Mouse (Mus musculus) cerebellum, postnatal 14 days (tissue): Measurements from ENCODE around the gene Bcl7a.

Source experiments
- DNase-seq, 2 experiments: peaks; one replicate each; pipeline ENCODE4 v3.0.0; 2021; ENCODE audit warnings: mixed read lengths in 2 of 2

The Bcl7a gene

DNA sequence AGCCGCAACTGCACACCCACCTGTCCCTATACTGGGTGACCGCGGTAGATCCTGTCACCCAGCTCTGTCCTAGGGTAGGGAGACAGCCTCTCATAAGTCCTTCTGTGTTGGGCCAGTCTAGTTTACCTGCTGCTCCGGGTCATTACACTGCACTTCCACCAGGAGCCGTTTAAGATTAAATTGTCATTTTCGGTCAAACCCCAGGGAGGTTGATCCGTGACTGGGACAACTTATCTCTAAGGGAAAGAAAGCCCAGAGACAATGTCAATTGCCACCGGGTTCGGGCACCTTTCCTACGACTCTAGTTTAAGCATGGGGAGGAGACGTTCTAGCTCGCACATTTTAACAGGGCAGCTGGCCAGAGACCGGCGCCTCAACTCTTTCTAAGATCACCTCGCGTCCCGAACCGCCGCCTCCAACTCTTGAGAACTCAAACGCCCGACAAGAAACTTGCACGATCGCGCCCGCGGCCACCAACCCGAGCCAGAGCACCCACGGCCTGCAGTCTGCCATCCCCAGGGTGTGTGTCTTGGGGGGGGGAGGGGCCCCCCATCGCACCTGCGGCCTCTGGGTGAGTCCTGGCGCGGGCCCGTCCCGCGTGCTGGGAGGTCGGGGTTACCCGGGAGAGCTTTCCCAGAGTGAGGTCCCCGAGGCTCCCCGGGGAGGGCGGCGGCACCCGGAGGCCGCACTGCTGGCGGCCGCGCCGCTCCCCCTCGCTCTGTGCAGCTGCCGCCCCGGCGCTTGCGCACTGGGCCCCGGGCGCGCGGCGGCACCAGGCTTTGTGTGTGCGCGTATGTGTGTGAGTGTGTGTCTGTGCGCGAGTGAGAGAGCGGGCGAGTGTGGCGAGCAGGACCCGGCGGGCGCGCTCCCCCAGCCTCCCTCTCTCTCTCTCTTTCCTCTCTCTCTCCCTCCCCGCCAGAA, at the start of gene Bcl7a:
TSS of gene Bcl7a (plus strand) at position 128 of the 921 bp plus-strand sequence.
- DNase-seq = peak; percentile 95 to 96

DNA sequence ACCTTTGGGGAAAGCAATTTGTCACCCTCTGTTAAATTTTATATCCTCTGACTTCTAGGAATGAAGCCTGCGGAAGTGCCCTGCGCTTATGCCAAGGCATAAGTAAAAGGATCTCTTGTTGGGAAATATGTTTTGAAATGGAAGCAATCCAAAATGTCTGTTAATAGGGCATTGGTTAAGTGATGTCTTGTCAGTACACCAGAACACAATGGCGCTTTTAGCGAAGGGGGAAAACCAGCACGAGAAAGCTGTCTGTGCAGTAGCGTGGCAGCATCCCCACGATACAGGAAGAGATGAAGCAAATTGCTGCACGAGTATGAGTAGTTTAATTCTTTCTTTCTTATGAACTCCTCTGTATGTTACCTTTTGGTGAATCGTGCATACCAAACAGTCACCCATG, 49.0 kb upstream of the Bcl7a start:
- no peak for DNase-seq

DNA sequence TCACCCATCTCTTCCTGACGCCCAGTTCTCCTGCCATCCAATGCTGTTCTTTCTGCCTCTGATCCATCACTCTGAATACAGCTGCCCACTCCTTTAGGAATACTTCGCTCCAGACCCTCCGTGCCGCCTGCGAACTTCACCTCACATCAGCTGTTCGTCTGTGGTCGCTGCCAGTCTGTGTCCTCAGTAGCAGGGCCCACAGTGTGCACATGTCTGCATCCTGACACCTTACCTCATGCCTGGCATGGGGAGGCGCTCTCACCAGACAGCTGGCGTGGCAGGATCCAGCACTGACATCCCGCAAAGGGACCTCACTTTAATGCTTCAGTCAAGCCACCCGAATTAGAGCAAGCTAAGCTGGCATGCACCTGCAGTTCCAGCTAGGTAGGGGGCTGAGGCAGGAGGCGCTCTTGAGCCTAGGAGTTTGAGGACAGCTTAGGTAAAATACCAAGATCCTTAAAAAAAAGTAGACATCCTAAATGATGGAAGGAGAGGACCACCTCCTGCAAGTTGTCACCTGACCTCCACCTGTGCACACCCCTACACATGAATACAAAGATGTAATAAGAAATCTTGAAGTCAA, 47.3 kb upstream of the Bcl7a start:
- DNase-seq = peak; percentile 25 to 52

DNA sequence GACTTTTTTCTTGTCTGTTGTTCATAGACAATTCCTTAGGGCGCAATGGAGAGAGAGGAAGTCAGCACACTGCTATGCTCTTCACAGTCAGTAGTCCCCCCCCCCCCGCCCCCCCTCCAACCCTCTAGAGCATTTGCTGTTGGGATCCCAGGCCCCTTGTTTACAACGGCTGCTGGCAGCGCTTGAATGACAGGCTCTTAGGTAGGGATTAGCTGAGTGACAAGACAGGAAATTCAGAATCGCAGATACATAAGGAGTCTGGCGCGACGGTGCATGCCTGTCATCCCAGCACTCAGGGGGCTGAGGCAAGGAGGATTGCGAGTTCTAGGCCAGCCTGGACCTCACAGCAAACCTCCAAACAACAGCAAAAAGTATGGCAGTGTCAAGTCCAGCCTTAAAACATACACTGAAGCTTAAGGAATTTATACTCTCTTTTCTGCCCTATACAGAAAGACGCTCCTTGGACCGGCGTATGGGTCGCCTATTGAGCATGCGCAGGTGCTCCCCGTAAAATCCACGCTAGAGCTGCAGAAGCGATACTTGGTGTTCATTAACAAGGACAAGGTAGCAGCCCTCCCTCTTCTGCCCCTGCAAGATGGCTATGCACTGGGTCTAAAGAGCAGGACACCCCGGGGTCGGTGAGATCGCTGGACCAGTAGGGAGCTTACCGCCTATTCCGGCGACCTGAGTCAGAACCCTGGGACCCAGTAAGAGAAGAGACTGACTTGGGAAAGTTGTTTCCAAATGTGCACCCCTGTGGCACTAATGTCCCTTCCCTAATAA, 46.5 kb upstream of the Bcl7a start:
- no peak for DNase-seq

DNA sequence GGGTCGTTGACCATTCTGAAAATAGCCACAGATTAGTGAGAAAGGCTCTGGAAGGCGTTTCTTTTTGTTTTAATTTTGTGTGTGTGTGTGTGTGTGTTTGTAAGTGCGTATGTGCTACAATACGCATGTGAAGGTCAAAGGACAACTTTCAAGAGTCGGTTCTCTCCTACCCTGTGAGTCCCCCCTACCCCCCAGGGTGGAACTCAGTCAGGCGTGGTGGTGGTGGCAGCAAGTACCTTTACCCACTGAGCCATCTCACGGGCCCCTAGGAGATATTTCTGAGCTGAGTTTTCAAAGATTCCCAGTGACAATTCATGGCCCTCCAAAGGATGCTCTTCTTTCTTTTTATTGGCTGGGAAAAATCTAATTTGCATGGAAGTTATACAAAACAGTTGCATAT, 45.8 kb upstream of the Bcl7a start:
- no peak for DNase-seq

DNA sequence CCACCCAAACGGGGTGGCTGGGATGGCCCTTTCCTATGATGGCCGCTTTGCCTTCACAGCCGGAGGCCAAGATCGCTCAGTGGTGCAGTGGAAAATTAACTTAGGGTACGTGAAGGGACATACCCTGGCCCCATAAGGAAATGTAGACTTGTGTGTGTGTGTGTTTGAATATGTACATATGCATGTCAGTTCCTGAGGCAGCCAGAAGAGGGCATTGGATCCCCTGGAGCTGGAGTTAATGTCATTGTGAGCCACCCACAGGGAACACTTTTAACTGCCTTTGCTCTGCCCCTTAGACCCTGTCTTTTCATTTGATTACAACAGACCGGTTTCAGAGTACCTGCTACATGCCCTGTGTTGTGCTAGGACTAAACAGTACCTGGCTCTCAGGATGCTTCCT, 45.1 kb upstream of the Bcl7a start:
- DNase-seq = peak in 1 of 2 experiments; percentile 53

DNA sequence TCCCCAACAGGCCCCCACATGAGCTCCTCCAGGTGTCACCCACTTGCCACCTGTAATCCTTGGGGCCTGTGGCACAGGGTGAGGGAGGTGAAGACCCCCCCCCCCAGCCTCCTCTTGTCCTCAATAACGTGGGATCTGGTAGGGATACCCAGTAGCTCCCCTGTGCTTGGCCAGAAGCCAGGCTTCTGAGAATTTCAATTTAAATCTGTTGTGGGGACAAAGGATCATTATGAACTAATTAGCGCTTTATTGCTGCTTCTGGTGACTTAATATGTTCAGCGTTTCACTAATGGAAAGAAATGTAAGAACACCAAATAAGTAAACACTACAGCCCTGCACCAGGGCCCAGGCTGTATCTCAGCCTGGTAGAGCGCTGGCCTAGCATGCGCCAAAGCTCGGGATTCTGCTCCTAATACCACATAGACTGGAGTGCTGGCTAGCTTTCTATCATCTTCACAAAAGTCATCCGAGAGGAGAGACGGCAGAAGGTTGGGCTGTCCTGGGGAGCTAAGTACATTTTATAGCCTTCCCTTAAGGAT, 43.1 kb upstream of the Bcl7a start:
- DNase-seq = no peak

DNA sequence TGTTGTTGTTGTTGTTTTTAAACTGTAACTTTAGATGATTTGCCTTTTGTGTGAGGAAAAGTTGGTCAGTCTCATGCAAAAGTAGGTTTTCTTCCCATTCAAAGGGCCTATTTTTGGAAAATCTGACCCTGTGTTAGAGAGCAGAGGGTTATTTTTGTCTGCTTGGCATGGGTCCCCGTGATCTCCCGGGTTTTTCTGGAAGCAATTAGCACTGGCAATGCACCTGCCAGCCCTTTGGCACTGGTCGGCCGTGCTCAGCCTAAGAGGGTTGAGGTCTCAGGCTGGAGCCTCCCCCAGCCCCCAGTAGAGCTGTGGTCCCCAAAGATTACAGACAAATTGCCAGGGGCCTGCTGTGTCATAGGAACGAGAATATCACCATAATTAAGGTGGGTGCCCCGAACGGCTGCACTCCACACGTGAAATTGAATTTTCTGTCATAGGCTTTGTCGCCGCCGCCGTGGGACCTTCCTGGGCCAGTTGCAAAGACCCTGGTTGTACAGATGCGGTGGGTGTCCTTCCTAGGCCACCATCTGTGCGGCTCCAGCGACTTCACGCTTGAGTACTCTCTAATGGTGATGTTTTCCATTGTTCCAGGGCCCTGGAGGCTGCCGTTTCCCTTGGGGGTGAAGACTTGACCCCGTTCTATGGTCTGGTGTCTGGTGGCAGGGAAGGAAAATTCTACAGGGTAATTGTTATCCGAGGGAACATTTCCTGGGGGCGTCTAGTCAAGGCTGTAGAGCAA, 41.7 kb upstream of the Bcl7a start:
- peak; percentile 85 to 90 for DNase-seq

DNA sequence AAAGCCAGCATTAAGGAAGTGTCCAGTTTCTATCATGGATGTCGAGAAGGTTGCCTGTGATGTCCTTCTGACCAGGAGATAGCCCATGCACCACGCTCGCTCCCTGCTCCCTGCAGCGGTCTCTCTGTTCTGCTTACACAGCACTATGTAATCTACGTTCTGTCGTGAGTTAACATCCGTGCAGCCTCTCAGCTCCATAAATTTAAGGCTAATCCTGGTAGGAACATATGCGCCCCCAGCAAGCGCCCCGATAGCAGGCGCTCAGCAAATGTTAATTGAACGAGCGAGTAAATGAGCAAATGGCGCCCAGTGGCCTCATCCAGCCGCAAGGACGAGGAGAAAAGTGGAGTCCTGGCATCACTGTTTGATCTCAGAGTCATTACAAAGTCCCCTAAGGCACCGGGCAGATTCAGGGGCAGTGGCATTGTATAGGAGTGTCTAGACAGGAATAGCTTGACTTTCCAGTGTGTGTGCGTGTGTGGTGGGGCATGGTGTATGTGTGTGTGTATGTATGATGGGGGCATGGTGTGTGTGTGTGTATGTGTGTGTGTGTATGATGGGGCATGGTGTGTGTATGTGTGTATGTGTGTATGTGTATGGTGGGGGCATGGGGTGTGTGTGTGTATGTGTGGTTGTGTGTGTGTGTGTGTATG, 35.9 kb upstream of the Bcl7a start:
- no peak for DNase-seq

DNA sequence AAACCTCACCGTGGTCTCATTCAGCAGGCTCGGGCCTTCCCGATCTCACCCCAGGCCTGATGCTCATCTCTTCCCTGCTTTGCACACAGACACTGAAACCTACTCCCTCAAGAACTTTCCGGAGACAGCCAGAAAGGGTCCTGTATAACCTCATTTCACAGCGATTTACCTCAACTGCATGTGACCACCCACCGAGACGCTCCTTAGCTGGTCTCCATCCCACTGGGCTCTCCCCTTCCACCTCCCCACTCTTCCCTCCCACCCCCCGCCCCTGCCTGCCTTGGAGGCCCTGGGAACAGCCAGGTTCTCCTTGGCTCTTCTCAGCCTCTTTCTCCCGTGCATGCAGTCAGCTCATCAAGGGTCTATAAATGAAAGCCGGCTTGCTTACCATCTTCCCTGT, 33.8 kb upstream of the Bcl7a start:
- DNase-seq = no peak

DNA sequence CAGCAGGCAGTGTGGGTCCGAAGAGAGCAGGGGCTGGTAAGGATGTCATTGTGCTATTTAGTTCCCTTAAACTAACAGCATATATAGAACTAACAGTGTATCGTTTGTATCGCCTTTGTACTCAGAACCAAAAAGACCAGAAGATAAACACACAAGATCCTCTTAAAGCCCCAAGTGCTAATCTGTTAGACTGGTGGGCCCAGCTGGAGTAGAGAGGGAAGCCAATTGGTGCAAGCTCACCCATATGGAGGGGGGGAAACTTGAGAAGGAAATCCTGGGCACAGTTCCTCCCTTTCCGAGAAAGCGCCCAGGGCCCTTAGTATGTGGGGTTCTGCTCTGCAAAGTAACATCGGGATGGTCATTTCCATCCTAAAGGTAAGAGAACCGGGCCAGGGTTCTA, 33.4 kb upstream of the Bcl7a start:
- DNase-seq = no peak

DNA sequence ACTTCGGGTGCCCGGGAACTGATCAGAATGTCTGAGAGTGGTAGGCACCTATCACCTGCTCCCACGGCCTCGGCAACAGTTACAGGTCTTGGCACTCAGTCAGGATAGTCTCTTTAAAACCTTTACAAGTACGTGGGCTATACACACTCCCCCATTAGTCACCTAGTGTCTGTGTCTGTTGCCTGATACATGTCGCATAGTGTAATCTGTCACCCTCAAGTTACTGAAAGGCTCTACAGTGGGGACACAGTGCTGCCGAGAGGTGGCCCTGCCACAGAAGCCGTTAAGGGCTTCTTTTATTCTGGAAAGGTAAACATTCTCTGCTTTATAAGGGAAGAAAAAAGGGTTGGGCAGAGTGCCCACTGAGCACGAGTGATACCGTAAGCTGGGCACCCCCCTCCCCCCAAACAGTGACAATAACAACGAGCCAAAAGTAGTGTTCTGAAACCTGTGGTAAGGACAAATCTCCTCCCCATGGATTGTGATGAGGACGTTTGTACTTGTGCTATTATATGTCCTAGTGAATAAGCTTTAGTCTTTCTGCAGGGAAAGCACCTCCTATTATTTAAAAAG, 30.5 kb upstream of the Bcl7a start:
- no peak for DNase-seq

DNA sequence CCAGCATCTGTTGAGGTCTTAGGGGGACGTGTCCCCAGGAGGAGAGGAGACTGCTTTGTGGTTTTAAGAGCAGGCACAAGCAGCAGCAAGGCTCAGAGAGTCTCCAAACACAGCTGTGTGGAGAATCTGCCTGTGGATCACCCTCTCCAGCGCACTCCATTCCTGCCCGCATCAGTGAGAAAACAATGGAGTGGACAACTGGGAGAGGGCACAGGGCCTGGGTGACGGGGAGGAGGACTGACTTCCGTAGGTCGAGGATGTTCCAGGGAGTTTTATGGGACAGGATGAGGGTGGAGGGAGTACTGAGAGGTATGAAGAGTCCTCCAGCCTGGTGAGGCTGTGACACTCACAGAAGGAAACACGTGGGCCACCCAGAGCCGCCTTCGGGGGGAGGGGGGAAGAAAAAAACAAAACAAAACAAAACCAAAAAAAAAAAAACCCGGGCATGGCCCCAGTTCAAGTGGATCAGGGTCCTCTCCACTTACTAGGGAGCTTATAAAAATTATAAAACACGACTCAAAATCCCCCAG, 29.7 kb upstream of the Bcl7a start:
- DNase-seq = no peak

DNA sequence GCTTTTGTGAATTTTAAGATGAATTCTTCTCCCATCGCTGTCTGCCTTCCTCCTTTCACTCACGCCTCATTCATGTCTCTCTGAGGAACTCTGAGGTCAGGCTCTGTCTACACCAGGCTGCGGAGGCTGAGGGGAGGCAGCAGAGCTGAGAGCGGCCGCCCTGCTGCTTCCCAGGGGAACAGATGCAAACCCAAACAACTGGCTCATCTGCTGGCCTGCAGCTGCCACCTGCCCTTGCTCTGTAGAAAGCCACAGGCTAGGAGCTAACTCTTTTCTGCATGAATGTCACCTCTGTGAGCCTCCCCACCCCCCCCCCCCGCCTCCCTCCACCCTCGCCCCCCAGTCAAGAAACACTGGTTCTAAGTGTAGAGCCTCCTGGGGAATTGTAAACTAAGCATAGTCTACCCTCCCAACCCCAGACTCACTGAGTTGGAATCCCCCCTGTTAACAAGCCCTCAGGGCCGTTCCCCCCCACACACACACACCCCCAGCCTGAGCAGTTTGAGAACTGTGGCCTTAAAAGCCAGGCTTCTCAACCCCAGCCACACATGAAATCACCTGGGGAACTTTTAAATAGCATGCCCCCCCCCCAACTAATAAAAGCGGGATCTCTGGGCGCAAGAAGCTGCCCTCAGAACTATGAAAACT, 28.3 kb upstream of the Bcl7a start:
- no peak for DNase-seq

DNA sequence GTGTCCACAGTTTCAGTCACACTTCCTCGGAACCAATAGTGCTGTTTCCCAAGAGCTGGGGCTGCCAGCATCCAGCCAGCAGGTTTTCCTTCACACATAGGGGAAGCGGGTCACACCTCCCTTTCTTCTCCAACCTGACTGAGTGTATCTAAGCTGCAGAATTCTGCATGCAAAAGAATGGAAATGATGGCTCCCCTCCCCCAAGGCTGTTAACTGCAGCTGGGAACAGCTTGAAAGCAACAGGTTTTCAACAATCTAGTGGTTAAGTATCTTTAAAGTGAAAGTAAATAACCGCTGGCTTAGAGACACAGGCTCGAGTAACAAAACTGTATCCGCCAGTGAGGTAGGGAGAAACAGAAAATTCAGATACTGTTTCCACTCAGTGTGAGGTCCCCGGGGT, 25.6 kb upstream of the Bcl7a start:
- no peak for DNase-seq

DNA sequence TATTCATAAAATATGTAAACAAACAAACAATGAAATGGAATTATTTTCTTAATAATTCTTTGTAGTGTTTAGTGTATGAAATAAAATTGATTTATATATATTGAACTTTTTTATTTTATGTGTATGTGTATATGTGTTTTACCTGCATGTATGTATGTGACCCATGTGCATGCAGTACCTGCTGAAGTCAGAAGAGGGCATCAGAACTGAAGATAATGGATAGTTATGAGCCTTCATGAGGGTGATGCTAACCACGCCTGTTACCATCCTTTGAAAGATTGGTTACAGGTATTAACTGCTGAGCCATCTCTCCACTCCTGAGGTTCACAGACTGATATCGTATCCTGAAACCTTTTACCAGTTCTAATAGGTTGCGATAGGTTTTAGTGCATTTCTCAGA, 23.5 kb upstream of the Bcl7a start:
- no peak for DNase-seq

DNA sequence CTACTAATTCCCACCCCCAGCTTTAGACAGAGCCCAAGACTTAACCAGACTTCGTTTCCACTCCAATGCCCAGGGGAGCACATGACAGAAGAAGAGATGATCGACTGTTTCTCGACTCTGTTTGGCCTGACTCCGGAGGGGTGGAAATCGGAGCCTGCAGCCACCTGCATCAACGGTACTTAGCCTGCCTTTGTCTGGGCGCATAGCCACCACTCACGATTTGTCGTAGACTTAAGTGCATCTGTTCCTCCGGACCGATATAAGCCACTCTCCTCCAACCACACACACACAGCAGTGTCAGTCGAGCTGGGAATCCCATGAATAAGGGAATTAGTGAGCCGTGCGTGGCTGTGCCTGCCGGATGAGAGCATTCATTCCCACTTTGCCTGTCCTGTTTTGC, 19.4 kb upstream of the Bcl7a start:
- peak; percentile 56 to 69 for DNase-seq

DNA sequence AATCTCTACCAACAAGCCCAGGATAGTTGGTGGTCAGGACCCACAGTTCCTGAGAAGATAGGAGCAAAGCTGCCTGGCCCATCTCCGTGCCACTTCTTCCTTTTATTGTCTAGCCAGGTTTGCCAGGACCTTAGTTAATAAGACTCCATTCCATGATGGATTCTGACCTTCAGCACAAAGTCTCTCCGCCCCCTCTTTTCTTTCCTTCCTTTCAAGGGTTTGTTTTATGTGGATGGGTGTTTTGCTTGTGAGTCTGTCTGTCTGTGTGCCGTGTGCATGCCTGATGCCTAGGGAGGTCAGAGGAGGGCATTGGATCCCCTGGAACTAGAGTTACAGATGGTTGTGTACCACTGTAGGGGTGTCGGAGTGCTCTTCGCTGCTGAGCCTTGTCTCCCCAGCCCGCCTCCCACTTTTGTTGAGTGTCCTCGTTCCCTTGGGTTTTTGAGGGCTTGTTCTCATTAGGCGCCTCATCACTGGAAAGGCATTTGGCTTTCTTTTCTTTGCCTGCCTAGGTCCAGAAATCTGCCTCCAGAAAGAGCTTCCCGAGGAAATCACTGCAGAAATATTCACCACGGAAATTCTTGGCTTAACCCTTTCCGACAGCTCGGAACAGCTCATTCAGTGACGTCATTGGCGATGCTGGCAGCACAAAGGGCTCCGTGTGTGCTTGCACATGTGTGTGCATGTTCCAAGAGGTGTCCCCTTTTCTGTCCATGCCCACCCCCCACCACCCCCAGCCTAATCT, 17.5 kb upstream of the Bcl7a start:
- no peak for DNase-seq

DNA sequence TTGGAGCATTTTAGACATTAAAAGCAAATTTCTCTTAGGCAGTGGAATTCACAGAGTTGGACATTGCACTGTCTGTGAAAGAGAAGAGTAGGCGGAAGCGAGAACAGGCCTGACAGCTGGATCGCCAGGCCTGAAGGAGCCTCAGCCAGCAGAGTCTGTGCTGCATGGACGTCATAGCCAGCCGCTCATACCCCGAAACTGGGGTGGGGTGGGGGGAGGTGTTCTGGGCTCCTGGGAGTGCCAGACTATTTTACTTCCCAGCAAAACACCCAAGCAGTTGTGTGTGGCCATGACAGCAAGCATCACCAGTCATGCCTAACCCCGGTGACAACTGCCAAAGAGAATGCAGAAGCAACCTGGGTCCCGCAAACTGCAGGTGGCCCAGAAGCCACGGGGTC, 16.9 kb upstream of the Bcl7a start:
- no peak for DNase-seq

DNA sequence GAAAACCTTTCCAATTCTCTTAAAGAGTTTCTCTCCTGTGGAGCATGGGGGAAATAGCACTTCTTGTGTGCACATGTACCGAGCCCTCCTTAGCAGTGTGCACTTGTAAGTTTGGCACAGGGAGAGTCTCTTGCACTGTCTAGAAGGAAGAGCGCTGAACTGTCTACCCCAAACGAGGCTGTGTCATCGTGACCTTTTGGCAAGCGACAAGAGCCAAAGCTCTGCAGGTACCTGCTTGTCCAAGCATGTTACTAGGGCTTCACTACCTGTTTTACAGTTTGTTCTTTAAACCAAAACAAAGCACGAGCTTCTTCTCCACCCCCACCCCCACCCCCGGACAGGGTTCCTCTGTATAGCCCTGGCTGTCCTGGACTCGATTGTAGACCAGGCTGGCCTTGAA, 15.9 kb upstream of the Bcl7a start:
- DNase-seq = no peak
